Mouse (Mus musculus) neural tube, embryonic 11.5 days (tissue): Measurements from ENCODE around the gene Fcrl5. TPM values are rescaled to one million over a fixed set of nuclear protein-coding genes. Genes with fewer than 3 reads are reported as not detected.

Experiments
- ATAC-seq: fragments of 200-750 bp; cut with Nextera tagmentation; 2 replicates; pipeline ENCODE4 v1.8.0; 2017; ENCODE audit warnings: moderate number of reproducible peaks, mild to moderate bottlenecking, moderate TSS enrichment, moderate library complexity; ENCODE audit not compliant: insufficient read depth, low FRiP score, low TSS enrichment
- DNase-seq: peaks from one replicate; pipeline ENCODE4 v3.0.0-alpha.2; 2015; ENCODE audit warnings: low spot score
- H3K27ac ChIP-seq: fragments of 300-500 bp; sonication (generic); 2 replicates; pipeline ENCODE4 v1.5.1; 2014; ENCODE audit warnings: low read depth, mild to moderate bottlenecking, low read length
- H3K27me3 ChIP-seq: fragments of 300-500 bp; sonication (generic); 2 replicates; pipeline ENCODE4 v1.6.1; 2014; ENCODE audit warnings: mild to moderate bottlenecking, low read length, mixed read lengths; ENCODE audit not compliant: control insufficient read depth, insufficient read depth
- H3K36me3 ChIP-seq: fragments of 300-500 bp; sonication (generic); 2 replicates; pipeline ENCODE4 v1.6.1; 2014; ENCODE audit warnings: mild to moderate bottlenecking, low read length, moderate library complexity, mixed read lengths; ENCODE audit not compliant: control insufficient read depth, insufficient read depth
- H3K4me1 ChIP-seq: fragments of 300-500 bp; sonication (generic); 2 replicates; pipeline ENCODE4 v1.6.1; 2014; ENCODE audit warnings: low read length, mixed read lengths; ENCODE audit not compliant: control insufficient read depth, insufficient read depth
- H3K4me2 ChIP-seq: fragments of 300-500 bp; sonication (generic); 2 replicates; pipeline ENCODE4 v1.6.1; 2014; ENCODE audit warnings: low read depth, mild to moderate bottlenecking, moderate library complexity
- H3K4me3 ChIP-seq: fragments of 300-500 bp; sonication (generic); 2 replicates; pipeline ENCODE4 v1.5.1; 2014; ENCODE audit warnings: low read depth, low read length
- H3K9ac ChIP-seq: fragments of 300-500 bp; sonication (generic); 2 replicates; pipeline ENCODE4 v1.6.1; 2014; ENCODE audit warnings: mild to moderate bottlenecking, low read length
- H3K9me3 ChIP-seq: fragments of 300-500 bp; sonication (generic); 2 replicates; pipeline ENCODE4 v1.6.1; 2016; ENCODE audit warnings: low read length; ENCODE audit not compliant: control insufficient read depth
- WGBS: fragments of 180-500 bp; shearing (Covaris S2); extraction: QIAGEN DNeasy Blood & Tissue Kit; methylation state at CpG from one replicate; pipeline ENCODE4 v1.1.7; 2014; 5-methylcytosine and 5-hydroxymethylcytosine counted together
- polyA plus RNA-seq: library from polyadenylated mRNA; unstranded; fragments of >200 nt; fragmentation: Nextera tagmentation; extraction: Ambion mirVana; gene quantifications from 2 replicates; pipeline ENCODE4 v1.2.1, GENCODE M21; 2014

The Fcrl5 gene
- polyA plus RNA-seq, 1 experiment from 2014 or later: not detected

DNA sequence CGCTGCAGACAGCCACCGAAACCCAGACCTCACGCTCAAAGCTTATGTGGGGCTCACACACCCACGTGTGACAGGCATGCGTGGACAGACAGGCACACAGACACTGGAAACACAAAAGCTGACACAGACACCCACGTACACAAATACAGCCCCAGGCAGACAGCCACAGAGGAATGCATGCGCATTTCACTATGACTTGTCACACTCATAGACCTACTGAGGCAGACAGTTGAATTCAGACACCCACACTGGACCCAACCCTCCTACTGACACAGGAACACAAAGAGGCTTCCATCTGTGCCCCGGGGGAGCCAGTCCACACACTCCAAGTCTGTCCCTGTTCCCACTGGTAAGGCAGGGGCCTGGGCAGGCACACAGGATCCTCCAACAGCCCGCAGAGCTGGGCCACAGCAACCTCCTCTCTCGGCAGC lies 110.7 kb downstream of the Fcrl5 start:
- Histone ChIP-seq H3K4me3 (no peak overlapping the region), H3K27me3 (no peaks in the 10 kb centered on the region), H3K9me3 (no peaks in the 10 kb centered on the region), H3K4me2 (no peak overlapping the region), H3K4me1 (peaks cover 16% of the 10 kb centered on the region), H3K36me3 (no peaks in the 10 kb centered on the region), H3K27ac (no peak overlapping the region), H3K9ac (no peak overlapping the region)
- DNase-seq (no peak), ATAC-seq (no peak)
- WGBS: 77% methylated on average over 10 of the region's 10 CpGs

- Histone ChIP-seq H3K9ac (0 out of 2 replicates have a peak overlapping the region, but pooled peaks have one; percentile 18), H3K9me3 (no peaks in the 10 kb centered on the region), H3K4me1 (peaks cover 4% of the 10 kb centered on the region; the same call in 1 of the 2 replicates), H3K36me3 (no peaks in the 10 kb centered on the region), H3K4me2 (no peak overlapping the region), H3K27ac (no peak overlapping the region), H3K27me3 (0 out of 2 replicates have a peak, but pooled peaks cover 2% of the 10 kb centered on the region), H3K4me3 (no peak overlapping the region)
- 27% methylated on average over 14 of the region's 14 CpGs for WGBS
- ATAC-seq: no peak
- no peak for DNase-seq
Measured at GRCm38 (mm10) chr3:87549908-87550307, 114.3 kb downstream of the Fcrl5 start.

Other genes starting within 250 kb of the Fcrl5 start
- 4.9 and 6.6 TPM in 2 replicates for gene Fcrls, start 172.0 kb upstream of the Fcrl5 start, polyA plus RNA-seq
- not detected in 2 replicates for gene Cd5l, start 77.9 kb upstream of the Fcrl5 start, polyA plus RNA-seq
- gene Fcrl1, start 59.4 kb upstream of the Fcrl5 start, polyA plus RNA-seq: not detected in 2 replicates
- 7.8 and 8.6 TPM in 2 replicates for gene Etv3, start 89.6 kb downstream of the Fcrl5 start, polyA plus RNA-seq
- 18.3 and 22.0 TPM in 2 replicates for gene Arhgef11, start 181.8 kb downstream of the Fcrl5 start, polyA plus RNA-seq